Mouse (Mus musculus) regulatory T cell (primary cell): Measurements from ENCODE around the gene Nek9.

Source experiments
- in situ Hi-C: fragments of 300-600 bp; cut with MboI, MseI; formaldehyde crosslinking; loops from one replicate; pipeline ENCODE4 v1.15.1; 2025; ENCODE audit warnings: high pct_unique_total_duplicates

Nek9 gene

GRCm38 (mm10) chr12:85291541-85291940 lies 47.6 kb downstream of the Nek9 start:
- in situ Hi-C loops, result loop anchor here (25.0 kb wide), 1 partner anchor 129 kb away; the partner anchor contains the start of gene Rps6kl1

DNA sequence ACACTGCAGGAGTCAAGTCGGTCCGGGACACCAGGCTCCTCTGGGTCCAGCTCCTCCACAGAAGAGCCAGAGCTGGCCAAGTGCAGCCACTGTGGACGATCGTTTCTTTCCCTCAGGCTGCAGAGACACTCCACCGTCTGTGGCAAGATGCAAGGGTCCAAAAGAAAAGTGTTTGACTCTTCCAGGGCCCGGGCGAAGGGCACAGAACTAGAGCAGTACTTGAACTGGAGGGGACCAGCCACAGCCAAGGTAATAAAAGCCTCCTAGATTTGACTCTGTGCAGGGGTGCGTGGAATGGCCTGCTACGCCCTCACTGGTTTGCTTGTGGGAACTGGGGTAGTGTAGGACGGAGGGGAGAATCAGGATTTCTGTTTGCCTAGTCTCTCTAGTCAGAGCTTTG lies 48.5 kb downstream of the Nek9 start:
- in situ Hi-C loops, result loop anchor here (25.0 kb wide), 1 partner anchor 128 kb away; the partner anchor contains the start of gene Rps6kl1

- in situ Hi-C loops, result loop anchor here (25.0 kb wide), 1 partner anchor 127 kb away; the partner anchor contains the start of gene Rps6kl1
These were observed 49.8 kb downstream of the Nek9 start for GRCm38 (mm10) chr12:85289157-85290000.

DNA sequence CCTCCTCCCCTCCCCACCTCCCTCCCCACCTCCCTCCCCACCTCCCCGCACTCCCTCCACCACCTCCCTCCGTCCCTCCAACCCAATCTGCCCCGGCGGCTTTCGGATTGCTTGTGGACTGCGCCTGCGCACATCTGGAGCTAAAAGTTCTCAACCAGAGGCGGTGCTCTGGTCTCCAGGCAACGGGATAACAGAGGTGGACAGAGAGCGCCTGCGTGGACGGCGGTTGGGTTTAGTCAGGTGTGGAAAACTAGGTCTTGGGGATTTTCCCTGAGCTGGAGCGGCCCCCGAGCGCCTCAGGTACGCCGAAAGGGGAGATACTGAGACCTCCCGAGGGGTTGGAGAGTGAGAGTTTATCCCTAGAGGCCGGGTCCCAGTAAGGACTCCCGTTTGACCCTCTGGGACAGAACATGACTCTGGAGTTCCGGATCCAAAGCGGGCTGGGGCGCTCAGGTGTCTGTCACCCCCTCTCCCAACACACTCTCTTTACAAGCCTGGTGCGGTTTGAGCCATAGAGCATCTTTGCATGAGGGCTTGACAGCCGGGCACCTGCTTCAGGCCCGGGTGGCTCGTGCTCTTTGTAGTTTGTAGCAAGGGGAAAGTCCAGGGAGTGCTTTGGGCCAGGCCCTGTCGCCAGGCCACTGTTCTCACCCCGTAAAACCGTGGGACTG lies 50.5 kb downstream of the Nek9 start, which contains the start of gene Zc2hc1c:
Zc2hc1c (plus strand) TSS at position 106 of the 671 bp plus-strand sequence.
- in situ Hi-C loops, result loop anchor here (25.0 kb wide), 1 partner anchor 126 kb away; the partner anchor contains the start of gene Rps6kl1

DNA sequence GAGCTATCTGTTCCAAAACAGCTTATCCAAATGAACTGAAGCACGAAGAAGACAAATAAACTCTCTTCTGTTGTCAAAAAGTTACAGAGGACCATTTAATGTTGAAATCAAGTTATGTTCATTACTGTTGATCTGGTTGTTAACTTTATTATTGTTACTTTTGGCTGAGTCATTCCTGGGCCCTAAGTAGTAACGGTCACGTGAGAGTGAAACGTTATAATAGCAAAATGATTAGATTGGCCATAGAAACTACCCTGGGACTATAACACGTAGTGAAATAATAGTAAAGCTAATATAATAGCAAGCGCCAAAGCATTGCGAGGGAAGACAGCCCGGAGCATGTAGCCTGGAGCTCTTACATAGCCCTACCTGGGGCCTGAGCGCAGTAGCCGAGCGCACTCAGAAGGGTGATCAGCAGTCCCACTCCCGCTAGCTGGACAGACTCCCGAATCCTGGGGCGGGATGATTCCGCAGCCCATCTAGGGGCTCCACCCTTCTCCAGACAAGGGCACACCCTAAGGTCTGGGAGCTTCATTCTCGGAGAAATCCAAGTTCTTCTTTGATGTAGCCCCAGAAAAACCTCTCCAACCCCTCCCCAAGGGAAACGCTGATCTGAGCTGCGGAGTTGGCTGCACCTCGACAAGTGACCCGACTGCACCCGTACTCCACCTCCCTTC lies 51.2 kb downstream of the Nek9 start, which contains the start of gene Acyp1:
Acyp1 (minus strand) TSS at position 630 of the 677 bp plus-strand sequence.
- in situ Hi-C loops, result loop anchor here (25.0 kb wide), 1 partner anchor 126 kb away; the partner anchor contains the start of gene Rps6kl1

DNA sequence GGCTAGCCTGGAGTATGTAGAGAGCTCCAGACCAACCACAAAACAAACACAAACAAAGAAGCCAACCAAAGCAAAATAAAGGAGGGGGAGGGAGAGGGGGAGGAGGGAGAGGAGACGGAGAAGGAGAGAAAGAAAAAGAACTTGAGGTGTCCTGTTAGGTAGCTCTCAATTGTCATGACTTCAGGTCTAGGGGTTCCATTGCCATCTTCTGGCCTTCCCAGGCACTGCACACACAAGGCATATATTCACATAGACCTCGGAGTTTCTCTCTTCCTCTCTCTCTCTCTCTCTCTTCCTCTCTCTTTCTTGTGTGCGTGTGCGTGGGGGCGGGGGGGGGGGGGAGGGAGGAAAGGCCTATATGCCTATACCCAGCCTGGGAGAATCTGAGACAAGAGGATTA lies 52.2 kb downstream of the Nek9 start:
- in situ Hi-C loops, result loop anchor here (25.0 kb wide), 1 partner anchor 125 kb away; the partner anchor contains the start of gene Rps6kl1

- in situ Hi-C loops, result loop anchor here (25.0 kb wide), 1 partner anchor 123 kb away; the partner anchor contains the start of gene Rps6kl1
These were observed 54.2 kb downstream of the Nek9 start for GRCm38 (mm10) chr12:85284996-85285395.

GRCm38 (mm10) chr12:85284331-85284730 lies 54.8 kb downstream of the Nek9 start:
- in situ Hi-C loops, result loop anchor here (25.0 kb wide), 1 partner anchor 122 kb away; the partner anchor contains the start of gene Rps6kl1

DNA sequence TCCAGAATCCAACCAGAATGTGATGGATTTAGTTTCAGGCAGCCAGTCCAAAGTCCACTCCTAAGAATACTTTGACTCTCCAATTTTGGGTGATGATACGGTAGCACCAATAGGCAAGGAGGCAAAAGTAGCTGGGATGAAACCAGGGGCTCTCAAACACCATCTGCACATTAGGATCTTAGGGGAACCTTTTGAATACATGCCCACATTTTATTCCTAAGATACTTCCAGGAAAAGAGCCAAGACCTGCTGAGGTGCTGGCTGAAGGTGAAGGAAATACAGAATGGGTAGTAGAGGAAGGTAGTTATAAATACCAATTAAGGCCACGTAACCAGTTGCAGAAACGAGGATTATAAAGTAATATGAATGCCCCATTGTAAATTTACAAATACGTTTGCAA lies 57.4 kb downstream of the Nek9 start:
- in situ Hi-C loops, result loop anchor here (25.0 kb wide), 1 partner anchor 119 kb away; the partner anchor contains the start of gene Rps6kl1

GRCm38 (mm10) chr12:85280845-85281651 lies 58.1 kb downstream of the Nek9 start:
- in situ Hi-C loops, result loop anchor here (25.0 kb wide), 1 partner anchor 119 kb away; the partner anchor contains the start of gene Rps6kl1

- in situ Hi-C loops, result loop anchor here (25.0 kb wide), 1 partner anchor 118 kb away; the partner anchor contains the start of gene Rps6kl1
These were observed 58.9 kb downstream of the Nek9 start for GRCm38 (mm10) chr12:85280105-85280844.

DNA sequence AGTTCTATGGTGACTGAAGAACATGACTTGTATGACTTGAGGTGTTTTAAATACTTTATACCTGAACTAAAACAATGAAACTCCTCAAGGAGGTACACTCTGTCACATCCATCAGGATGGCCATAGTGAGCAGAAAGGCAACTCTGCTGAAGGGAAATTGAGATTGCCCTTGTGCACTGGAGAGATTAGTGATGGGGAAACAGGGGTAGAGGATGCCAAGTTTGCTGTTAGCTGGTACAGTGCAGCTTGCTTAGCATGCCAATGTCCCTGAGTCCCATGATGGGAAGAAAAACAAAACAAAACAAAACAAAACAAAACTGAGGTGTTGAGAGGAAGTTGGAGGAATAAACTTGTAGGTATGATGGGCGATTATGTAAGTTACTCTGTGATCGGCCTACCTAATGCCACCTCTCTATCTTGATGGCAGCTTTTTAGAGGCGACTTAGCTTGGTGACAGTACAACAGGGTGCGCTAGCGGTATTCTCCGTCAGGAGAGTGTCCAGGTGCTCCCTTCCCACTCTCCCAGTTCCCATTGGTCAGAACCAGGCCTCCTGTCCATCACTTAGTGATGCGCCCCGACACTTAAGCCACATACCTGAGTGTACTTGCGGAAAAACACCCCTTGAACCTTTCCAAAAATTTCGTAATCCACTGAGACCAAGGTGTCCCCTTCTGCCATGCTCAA lies 59.6 kb downstream of the Nek9 start:
- in situ Hi-C loops, result loop anchor here (5.0 to 25.0 kb wide), 2 partner anchors 57 to 117 kb away; partner anchors contain the start of gene Rps6kl1

GRCm38 (mm10) chr12:85278919-85279318 lies 60.2 kb downstream of the Nek9 start:
- in situ Hi-C loops, result loop anchor here (5.0 to 25.0 kb wide), 2 partner anchors 57 to 117 kb away; partner anchors contain the start of gene Rps6kl1

DNA sequence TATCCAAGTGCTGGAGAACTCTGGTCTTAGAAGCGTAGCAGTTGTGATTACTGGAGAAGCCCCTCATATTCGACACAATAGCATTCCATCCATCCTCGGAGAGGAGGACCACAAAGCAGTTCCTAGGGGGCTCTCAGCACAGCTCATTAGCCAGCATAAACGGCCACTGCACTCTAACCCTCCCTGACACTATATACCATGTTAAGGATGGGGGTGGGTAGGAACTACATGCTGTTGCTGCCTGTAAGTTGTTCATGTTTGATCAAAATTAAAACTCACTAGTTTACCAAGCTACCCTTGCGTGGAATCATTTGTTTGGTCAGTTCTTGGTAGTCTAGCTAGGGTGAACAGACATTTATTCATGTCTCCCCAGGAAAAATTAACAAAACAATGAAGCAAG lies 62.9 kb downstream of the Nek9 start:
- in situ Hi-C loops, result loop anchor here (5.0 to 25.0 kb wide), 2 partner anchors 54 to 114 kb away; partner anchors contain the start of gene Rps6kl1

DNA sequence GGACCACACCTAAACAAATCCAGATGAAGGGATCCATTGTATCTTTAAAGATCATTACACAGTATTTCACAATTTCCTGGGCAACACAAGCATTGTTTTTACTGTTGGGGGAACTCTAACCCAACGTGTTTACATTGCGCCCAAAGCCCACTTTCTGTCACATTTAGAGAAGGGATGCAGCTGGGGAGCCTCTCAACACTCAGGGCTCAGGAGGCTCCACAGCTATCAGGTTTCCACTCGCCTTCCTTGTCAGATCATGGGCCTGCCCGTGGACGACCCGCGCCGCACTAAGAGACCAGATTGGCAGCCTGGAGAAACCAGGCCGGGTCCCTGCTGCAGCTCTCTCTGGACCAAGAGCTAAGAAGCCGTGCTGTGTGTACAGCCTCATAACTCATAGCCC lies 65.7 kb downstream of the Nek9 start:
- in situ Hi-C loops, result no loop called here

GRCm38 (mm10) chr12:85271843-85272206 lies 67.3 kb downstream of the Nek9 start:
- in situ Hi-C loops, result no loop called here

GRCm38 (mm10) chr12:85271132-85271842 lies 67.9 kb downstream of the Nek9 start:
- in situ Hi-C loops, result no loop called here

- in situ Hi-C loops, result no loop called here
These were observed 68.8 kb downstream of the Nek9 start, which contains the start of gene Mlh3 for GRCm38 (mm10) chr12:85270319-85270718. Gene Mlh3, minus strand, starts transcription at chr12:85270599.
